Mouse (Mus musculus) neural tube, embryonic 11.5 days (tissue): ENCODE data around the gene Krt26. TPM values are rescaled to one million over a fixed set of nuclear protein-coding genes. Genes with fewer than 3 reads are reported as not detected.

Experiments
- ATAC-seq: fragments of 200-750 bp; cut with Nextera tagmentation; 2 replicates; pipeline ENCODE4 v1.8.0; 2017; ENCODE audit warnings: moderate number of reproducible peaks, mild to moderate bottlenecking, moderate TSS enrichment, moderate library complexity; ENCODE audit not compliant: insufficient read depth, low FRiP score, low TSS enrichment
- DNase-seq: peaks from one replicate; pipeline ENCODE4 v3.0.0-alpha.2; 2015; ENCODE audit warnings: low spot score
- H3K27ac ChIP-seq: fragments of 300-500 bp; sonication (generic); 2 replicates; pipeline ENCODE4 v1.5.1; 2014; ENCODE audit warnings: low read depth, mild to moderate bottlenecking, low read length
- H3K27me3 ChIP-seq: fragments of 300-500 bp; sonication (generic); 2 replicates; pipeline ENCODE4 v1.6.1; 2014; ENCODE audit warnings: mild to moderate bottlenecking, low read length, mixed read lengths; ENCODE audit not compliant: control insufficient read depth, insufficient read depth
- H3K36me3 ChIP-seq: fragments of 300-500 bp; sonication (generic); 2 replicates; pipeline ENCODE4 v1.6.1; 2014; ENCODE audit warnings: mild to moderate bottlenecking, low read length, moderate library complexity, mixed read lengths; ENCODE audit not compliant: control insufficient read depth, insufficient read depth
- H3K4me1 ChIP-seq: fragments of 300-500 bp; sonication (generic); 2 replicates; pipeline ENCODE4 v1.6.1; 2014; ENCODE audit warnings: low read length, mixed read lengths; ENCODE audit not compliant: control insufficient read depth, insufficient read depth
- H3K4me2 ChIP-seq: fragments of 300-500 bp; sonication (generic); 2 replicates; pipeline ENCODE4 v1.6.1; 2014; ENCODE audit warnings: low read depth, mild to moderate bottlenecking, moderate library complexity
- H3K4me3 ChIP-seq: fragments of 300-500 bp; sonication (generic); 2 replicates; pipeline ENCODE4 v1.5.1; 2014; ENCODE audit warnings: low read depth, low read length
- H3K9ac ChIP-seq: fragments of 300-500 bp; sonication (generic); 2 replicates; pipeline ENCODE4 v1.6.1; 2014; ENCODE audit warnings: mild to moderate bottlenecking, low read length
- H3K9me3 ChIP-seq: fragments of 300-500 bp; sonication (generic); 2 replicates; pipeline ENCODE4 v1.6.1; 2016; ENCODE audit warnings: low read length; ENCODE audit not compliant: control insufficient read depth
- WGBS: fragments of 180-500 bp; shearing (Covaris S2); extraction: QIAGEN DNeasy Blood & Tissue Kit; methylation state at CpG from one replicate; pipeline ENCODE4 v1.1.7; 2014; 5-methylcytosine and 5-hydroxymethylcytosine counted together
- polyA plus RNA-seq: library from polyadenylated mRNA; unstranded; fragments of >200 nt; fragmentation: Nextera tagmentation; extraction: Ambion mirVana; gene quantifications from 2 replicates; pipeline ENCODE4 v1.2.1, GENCODE M21; 2014

Krt26 gene
- polyA plus RNA-seq, 1 experiment from 2014 or later: 0.12 TPM

DNA sequence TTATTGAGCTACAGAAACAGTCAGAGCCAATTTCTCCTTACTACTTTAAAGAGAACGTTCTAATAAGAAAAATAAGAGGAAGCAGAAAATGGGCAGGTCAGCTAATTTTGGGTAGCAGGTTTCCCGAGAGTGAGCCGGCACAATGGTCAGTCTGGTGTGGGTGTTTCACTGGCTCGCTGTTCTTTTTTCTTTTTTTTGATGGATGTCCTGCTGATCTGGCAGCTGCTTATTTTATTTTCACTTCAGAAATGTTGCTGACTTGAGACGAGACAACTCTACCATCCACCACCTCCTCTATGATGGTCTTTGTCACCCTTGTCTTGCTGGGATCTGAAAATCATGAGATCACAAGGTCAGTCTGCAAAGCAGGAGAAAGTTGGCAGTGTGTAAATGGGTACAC lies 57.8 kb downstream of the Krt26 start:
- ATAC-seq: no peak
- H3K9ac ChIP-seq: no peak overlapping the region
- H3K36me3 ChIP-seq: no peaks in the 10 kb centered on the region
- H3K4me3 ChIP-seq: no peak overlapping the region
- no peaks in the 10 kb centered on the region for H3K9me3 ChIP-seq
- H3K4me2 ChIP-seq: no peak overlapping the region
- no peaks in the 10 kb centered on the region for H3K27me3 ChIP-seq
- WGBS: 75% methylated on average over 5 of the region's 5 CpGs
- H3K4me1 ChIP-seq: no peaks in the 10 kb centered on the region
- DNase-seq: no peak
- no peak overlapping the region for H3K27ac ChIP-seq

Other genes with a start within 250 kb of the Krt26 start
- gene Tns4, start 248.7 kb downstream of the Krt26 start, polyA plus RNA-seq: 0.46 and 0.62 TPM in 2 replicates
- 0.39 and 0.41 TPM in 2 replicates for gene Ccr7, start 182.9 kb downstream of the Krt26 start, polyA plus RNA-seq
- gene Smarce1, start 106.9 kb downstream of the Krt26 start, polyA plus RNA-seq: 192 and 216 TPM in 2 replicates
- gene Krt222, start 93.9 kb downstream of the Krt26 start, polyA plus RNA-seq: 0.37 and 0.44 TPM in 2 replicates
- not detected in 2 replicates for gene Krt24, start 52.7 kb downstream of the Krt26 start, polyA plus RNA-seq
- gene Krt25, start 15.0 kb downstream of the Krt26 start, polyA plus RNA-seq: 0.12 and 0.23 TPM in 2 replicates
- gene Krt27, start 13.1 kb upstream of the Krt26 start, polyA plus RNA-seq: not detected in 2 replicates
- gene Krt28, start 36.9 kb upstream of the Krt26 start, polyA plus RNA-seq: 0.15 and 0.19 TPM in 2 replicates
- gene Krt10, start 51.4 kb upstream of the Krt26 start, polyA plus RNA-seq: 22.4 and 23.5 TPM in 2 replicates
- gene Krt12, start 84.3 kb upstream of the Krt26 start, polyA plus RNA-seq: not detected in 2 replicates
- 0.19 and 0.28 TPM in 2 replicates for gene Krt20, start 100.2 kb upstream of the Krt26 start, polyA plus RNA-seq
- not detected in 2 replicates for gene Krt23, start 155.2 kb upstream of the Krt26 start, polyA plus RNA-seq
- not detected in 2 replicates for gene Krt39, start 183.4 kb upstream of the Krt26 start, polyA plus RNA-seq
- gene Krt40, start 205.2 kb upstream of the Krt26 start, polyA plus RNA-seq: not detected in 2 replicates
- gene Krtap3-3, start 212.9 kb upstream of the Krt26 start, polyA plus RNA-seq: not detected in 2 replicates
- gene Krtap3-2, start 218.9 kb upstream of the Krt26 start, polyA plus RNA-seq: not detected in 2 replicates
- not detected in 2 replicates for gene Gm11939, start 221.5 kb upstream of the Krt26 start, polyA plus RNA-seq
- not detected in 2 replicates for gene Krtap3-1, start 228.7 kb upstream of the Krt26 start, polyA plus RNA-seq
- gene Krtap1-5, start 243.1 kb upstream of the Krt26 start, polyA plus RNA-seq: not detected in 2 replicates
- gene Krtap1-4, start 245.7 kb upstream of the Krt26 start, polyA plus RNA-seq: not detected in 2 replicates